Mouse (Mus musculus) erythroblast, embryonic 14.5 days (primary cell): ENCODE measurements around the gene Uvrag.

Experiments used
- GATA1 ChIP-seq: IDR thresholded peaks from 2 replicates; pipeline ENCODE4 v1.6.1; 2012; ENCODE audit warnings: low read length, inconsistent platforms, mixed read lengths
- TAL1 ChIP-seq: IDR thresholded peaks from 3 replicates; pipeline ENCODE4 v1.6.1; 2012; ENCODE audit warnings: low read length, inconsistent platforms, mixed read lengths

GRCm38 (mm10) chr7:98967672-98968071 lies 173.3 kb downstream of the Uvrag start:
- TF ChIP-seq GATA1 (no peak), TAL1 (no peak)
